Mouse (Mus musculus) olfactory bulb, adult 2 months (tissue): Measurements from ENCODE around the gene Ccdc191.

Experiments used
- CTCF ChIP-seq: fragments of 200-500 bp; IDR thresholded peaks from 2 replicates; pipeline ENCODE4 v1.5.1; 2012; ENCODE audit warnings: low read depth, mild to moderate bottlenecking, low read length, moderate library complexity; ENCODE audit not compliant: insufficient read depth
- POLR2A ChIP-seq: fragments of 200-500 bp; IDR thresholded peaks from 2 replicates; pipeline ENCODE4 v1.6.1; 2012; ENCODE audit warnings: mild to moderate bottlenecking, low read depth, low read length, moderate library complexity; ENCODE audit not compliant: insufficient read depth

GRCm38 (mm10) chr16:43925001-43925558 lies 35.5 kb downstream of the Ccdc191 start:
- TF ChIP-seq CTCF (no peak), POLR2A (no peak)
